Mouse (Mus musculus) olfactory bulb, adult 2 months (tissue): Measurements from ENCODE around the gene Rreb1. TPM values are rescaled to one million over a fixed set of nuclear protein-coding genes. Genes with fewer than 3 reads are reported as not detected.

Source experiments
- H3K27ac ChIP-seq: fragments of 200-500 bp; 2 replicates; pipeline ENCODE4 v1.5.1; 2012; ENCODE audit warnings: low read depth, low read length; ENCODE audit not compliant: insufficient read depth
- H3K4me1 ChIP-seq: fragments of 200-500 bp; 2 replicates; pipeline ENCODE4 v1.6.1; 2012; ENCODE audit warnings: low read length; ENCODE audit not compliant: control insufficient read depth, insufficient read depth
- H3K4me3 ChIP-seq: fragments of 200-500 bp; 2 replicates; pipeline ENCODE4 v1.5.1; 2012; ENCODE audit warnings: mild to moderate bottlenecking, low read depth, low read length, moderate library complexity; ENCODE audit not compliant: insufficient read depth
- CTCF ChIP-seq: fragments of 200-500 bp; IDR thresholded peaks from 2 replicates; pipeline ENCODE4 v1.5.1; 2012; ENCODE audit warnings: low read depth, mild to moderate bottlenecking, low read length, moderate library complexity; ENCODE audit not compliant: insufficient read depth
- POLR2A ChIP-seq: fragments of 200-500 bp; IDR thresholded peaks from 2 replicates; pipeline ENCODE4 v1.6.1; 2012; ENCODE audit warnings: mild to moderate bottlenecking, low read depth, low read length, moderate library complexity; ENCODE audit not compliant: insufficient read depth
- WGBS: fragments of 180-500 bp; shearing (Covaris S2); methylation state at CpG from one replicate; pipeline ENCODE4 v1.1.7; 2018; 5-methylcytosine and 5-hydroxymethylcytosine counted together
- polyA plus RNA-seq: library from polyadenylated mRNA; stranded (reverse); fragments of >200 nt; gene quantifications from 2 replicates; pipeline ENCODE4 v1.2.4, GENCODE M21; 2012; ENCODE audit warnings: low replicate concordance; ENCODE audit not compliant: missing spikeins, insufficient read depth, insufficient read length

Rreb1 gene
- polyA plus RNA-seq, 1 experiment, result not detected

GRCm38 (mm10) chr13:37941950-37942886, 164.0 kb downstream of the Rreb1 start:
- 62% methylated on average over 17 of the region's 17 CpGs for WGBS

GRCm38 (mm10) chr13:37942887-37943331, 164.7 kb downstream of the Rreb1 start:
- no peak overlapping the region for H3K27ac ChIP-seq
- no peak overlapping the region for H3K4me3 ChIP-seq
- H3K4me1 ChIP-seq, result peaks cover 17% of the 10 kb centered on the region
- TF ChIP-seq POLR2A (no peak), CTCF (no peak)
- WGBS, result 58% methylated on average over 4 of the region's 4 CpGs

More at GRCm38 (mm10) chr13:37941950-37942886, 164.0 kb downstream of the Rreb1 start:
- no peak overlapping the region for H3K4me3 ChIP-seq
- H3K4me1 ChIP-seq, result peaks cover 17% of the 10 kb centered on the region
- no peak overlapping the region for H3K27ac ChIP-seq
- no peak for TF ChIP-seq POLR2A
- no peak for TF ChIP-seq CTCF

DNA sequence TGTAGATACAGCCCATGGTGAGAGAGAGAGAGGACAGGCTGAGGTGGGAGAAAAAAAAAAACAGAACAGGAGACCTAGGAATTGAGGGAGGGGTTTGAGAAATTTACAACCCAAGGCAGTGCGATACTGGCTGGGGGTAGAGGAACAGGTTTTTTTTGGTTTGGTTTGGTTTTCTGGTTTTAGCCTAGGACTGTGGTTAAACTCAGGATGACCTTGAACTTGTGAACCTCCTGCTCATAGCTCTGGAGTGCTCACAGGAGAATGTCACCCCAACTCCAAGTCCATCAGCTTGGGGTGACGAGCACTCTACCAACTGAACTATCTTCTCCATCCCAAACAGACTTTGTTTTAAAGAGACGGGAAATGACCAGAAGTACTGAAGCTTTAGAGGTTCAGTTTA, 165.3 kb downstream of the Rreb1 start:
- no peak for TF ChIP-seq CTCF
- no peak for TF ChIP-seq POLR2A
- no peak overlapping the region for H3K4me3 ChIP-seq
- H3K27ac ChIP-seq, result no peak overlapping the region
- WGBS, result 98% methylated on average over 3 of the region's 3 CpGs
- peaks cover 17% of the 10 kb centered on the region for H3K4me1 ChIP-seq

GRCm38 (mm10) chr13:37944306-37944705, 166.1 kb downstream of the Rreb1 start:
- TF ChIP-seq CTCF (no peak), POLR2A (no peak)
- Histone ChIP-seq H3K4me1 (peaks cover 17% of the 10 kb centered on the region), H3K27ac (no peak overlapping the region), H3K4me3 (no peak overlapping the region)
- 88% methylated on average over 1 of the region's 1 CpGs for WGBS

DNA sequence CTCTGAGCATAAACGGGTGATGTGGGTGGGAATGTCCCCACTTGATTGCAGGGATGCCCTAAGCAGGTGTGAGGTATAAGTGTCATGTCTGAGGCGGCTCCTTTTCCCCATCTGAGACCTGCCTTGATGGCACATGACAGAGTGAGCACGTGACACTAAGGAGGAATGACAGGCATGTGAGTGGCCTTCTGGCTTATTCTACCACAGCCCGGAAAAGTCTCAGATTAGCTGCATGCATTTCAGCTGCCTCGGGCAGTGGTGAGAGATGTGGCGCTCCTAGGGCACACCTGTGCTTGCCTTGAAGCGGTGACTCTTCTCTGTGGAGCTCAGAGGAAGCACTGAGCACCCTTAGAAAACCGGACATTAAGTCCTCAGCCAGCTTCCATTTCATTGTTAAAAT, 167.2 kb downstream of the Rreb1 start:
- no peak overlapping the region for H3K27ac ChIP-seq
- H3K4me3 ChIP-seq, result no peak overlapping the region
- TF ChIP-seq CTCF (no peak), POLR2A (no peak)
- WGBS, result 83% methylated on average over 8 of the region's 8 CpGs
- H3K4me1 ChIP-seq, result peaks cover 17% of the 10 kb centered on the region

DNA sequence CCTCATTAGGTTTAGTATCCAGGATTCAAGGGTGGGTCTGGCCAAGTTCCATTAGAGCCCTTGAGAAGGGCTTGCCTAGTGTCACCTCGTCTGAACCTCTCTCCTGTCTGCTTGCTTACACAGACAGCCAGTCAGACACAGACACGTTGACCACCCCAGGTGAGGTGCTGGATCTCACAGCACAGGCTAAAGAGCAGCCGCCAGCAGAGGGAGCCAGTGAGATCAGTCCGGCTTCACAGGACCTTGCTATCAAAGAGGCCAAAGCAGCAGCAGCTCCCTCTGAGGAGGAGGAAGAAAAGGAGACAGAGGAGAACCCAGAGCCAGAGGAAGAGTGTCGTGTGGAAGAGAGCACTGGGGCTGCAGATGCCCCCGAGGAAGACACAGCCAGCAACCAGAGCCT, 168.5 kb downstream of the Rreb1 start:
- H3K4me1 ChIP-seq, result peaks cover 14% of the 10 kb centered on the region
- WGBS, result 24% methylated on average over 6 of the region's 6 CpGs
- H3K4me3 ChIP-seq, result no peak overlapping the region
- no peak overlapping the region for H3K27ac ChIP-seq
- TF ChIP-seq CTCF (peak; percentile 73), POLR2A (no peak)

DNA sequence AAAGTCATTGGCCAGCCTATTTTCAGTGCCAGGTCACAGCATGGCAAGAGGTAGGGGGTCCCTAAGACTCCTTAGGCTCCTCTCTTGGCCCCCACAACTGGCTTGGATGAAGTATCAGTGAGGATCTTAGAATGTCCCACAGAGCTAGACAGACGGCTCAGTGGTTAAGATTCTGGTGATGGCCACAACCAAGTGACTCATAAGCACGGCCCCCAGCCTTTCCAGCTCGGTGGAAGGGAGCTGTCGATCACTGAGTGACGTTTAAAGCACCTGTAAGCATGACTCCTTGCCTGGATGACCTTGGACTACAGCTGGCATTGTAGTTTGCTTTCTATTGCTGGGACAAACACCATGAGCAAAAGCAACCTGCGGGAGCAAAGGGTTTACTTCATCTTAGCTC, 174.8 kb downstream of the Rreb1 start:
- WGBS, result 81% methylated on average over 6 of the region's 6 CpGs

GRCm38 (mm10) chr13:37954318-37954717, 176.1 kb downstream of the Rreb1 start:
- no peak for TF ChIP-seq CTCF
- no peak for TF ChIP-seq POLR2A
- Histone ChIP-seq H3K27ac (no peak overlapping the region), H3K4me1 (peaks cover 3% of the 10 kb centered on the region; the same call in 1 of the 2 replicates), H3K4me3 (no peak overlapping the region)
- 82% methylated on average over 1 of the region's 1 CpGs for WGBS

More for the DNA sequence above, 174.8 kb downstream of the Rreb1 start:
- Histone ChIP-seq H3K4me1 (no peaks in the 10 kb centered on the region), H3K4me3 (no peak overlapping the region), H3K27ac (no peak overlapping the region)
- TF ChIP-seq CTCF (no peak), POLR2A (no peak)
